Mouse (Mus musculus): ENCODE measurements around the gene S100a8. TPM values are rescaled to one million over a fixed set of nuclear protein-coding genes. Genes with fewer than 3 reads are reported as not detected.

Gene S100a8
- polyA plus RNA-seq, 1 experiment, result not detected

DNA sequence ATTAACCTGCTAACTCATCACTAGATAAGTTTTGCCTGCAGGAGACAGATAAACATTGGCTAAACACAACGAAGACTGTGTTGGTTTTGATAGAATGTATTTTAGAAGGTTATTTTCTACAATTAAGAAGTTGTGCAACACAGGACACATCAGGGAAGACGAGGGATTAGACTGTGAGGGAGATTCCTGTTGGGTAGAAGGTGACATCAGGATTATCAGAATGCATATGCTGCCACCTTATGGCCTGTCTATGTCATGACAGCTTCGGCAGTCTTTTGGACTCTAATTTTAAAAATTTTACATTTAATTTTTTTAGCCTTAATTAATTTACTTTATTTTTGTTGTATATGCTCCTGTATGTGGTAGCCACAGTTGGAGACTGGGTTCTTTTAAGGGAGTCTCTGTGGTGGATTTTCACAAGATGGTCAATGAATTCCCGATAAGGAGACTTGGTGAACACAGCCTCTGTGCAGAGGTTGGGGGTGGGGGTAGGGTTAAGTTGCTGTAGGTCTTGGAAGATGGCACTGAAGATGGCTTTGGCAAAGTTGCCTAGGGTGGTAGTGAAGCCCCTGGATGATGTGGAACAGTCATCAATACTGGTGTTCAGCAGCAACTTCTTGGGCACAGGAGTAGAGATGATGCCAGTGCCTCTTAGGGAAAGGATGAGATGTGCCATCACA lies 39.9 kb downstream of the S100a8 start:
- TF ChIP-seq GATA1 (IDR thresholded peaks at IDR 0.05; ENCODE audit: low read length) (no peak), TAL1 (IDR thresholded peaks at IDR 0.05; ENCODE audit: low read length) (no peak)
- H3K9me3 ChIP-seq (ENCODE audit: control insufficient read depth, low read length), result no peaks in the 10 kb centered on the region
- H3K4me3 ChIP-seq (replicated peaks), result no peak overlapping the region
- no peaks in the 10 kb centered on the region for H3K4me1 ChIP-seq (ENCODE audit: control insufficient read depth)
- no peaks in the 10 kb centered on the region for H3K36me3 ChIP-seq (ENCODE audit: control insufficient read depth)
- H3K27me3 ChIP-seq (ENCODE audit: control insufficient read depth), result no peaks in the 10 kb centered on the region

DNA sequence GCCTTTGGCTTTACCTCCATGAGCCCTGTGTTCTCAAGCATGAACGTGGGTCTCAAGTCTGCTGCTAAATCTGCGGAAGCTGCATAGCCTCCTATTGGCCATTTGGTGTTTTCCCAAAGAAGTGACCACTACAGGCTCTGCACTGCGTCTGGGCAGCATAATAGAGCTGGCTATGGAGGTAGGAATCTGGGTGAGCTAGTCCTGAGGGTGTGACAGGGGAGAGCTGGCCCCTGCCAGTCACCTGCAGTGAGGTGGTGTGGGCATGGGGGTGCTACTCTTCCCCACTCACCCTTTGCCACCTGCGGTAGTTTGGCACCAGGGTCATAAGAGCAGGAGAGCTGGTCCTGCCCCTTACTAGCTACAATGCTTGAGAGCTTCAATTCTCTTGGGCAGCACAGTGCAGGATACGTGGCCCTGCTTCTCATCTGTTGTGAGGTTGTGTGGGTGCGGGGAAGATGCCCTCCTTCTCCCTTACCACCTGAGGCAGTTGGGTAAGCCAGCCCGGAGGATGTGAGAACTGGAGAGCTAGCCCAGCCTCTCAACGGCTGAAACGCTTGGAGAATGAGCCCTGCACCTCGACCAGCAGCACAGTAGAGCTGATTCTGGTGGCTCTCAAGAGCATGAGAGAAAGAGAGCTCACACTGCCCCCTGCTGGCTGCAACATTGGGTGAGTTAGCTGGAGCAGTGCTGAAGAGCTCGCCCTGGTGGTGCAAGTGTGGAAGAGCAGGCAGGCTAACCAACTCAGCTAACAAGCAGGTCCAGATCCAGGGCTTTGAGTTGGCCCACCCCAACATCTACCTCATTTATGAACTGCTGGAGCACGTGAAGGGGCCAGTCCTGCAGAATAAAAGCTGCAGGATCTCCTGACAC lies 41.0 kb downstream of the S100a8 start:
- no peaks in the 10 kb centered on the region for H3K9me3 ChIP-seq (ENCODE audit: control insufficient read depth, low read length)
- TF ChIP-seq TAL1 (IDR thresholded peaks at IDR 0.05; ENCODE audit: low read length), result no peak
- no peak for TF ChIP-seq GATA1 (IDR thresholded peaks at IDR 0.05; ENCODE audit: low read length)
- H3K27me3 ChIP-seq (ENCODE audit: control insufficient read depth), result no peaks in the 10 kb centered on the region
- H3K36me3 ChIP-seq (ENCODE audit: control insufficient read depth), result no peaks in the 10 kb centered on the region
- no peak overlapping the region for H3K4me3 ChIP-seq (replicated peaks)
- H3K4me1 ChIP-seq (ENCODE audit: control insufficient read depth), result no peaks in the 10 kb centered on the region

Other genes starting within 250 kb of the S100a8 start
- 1.7 and 2.2 TPM in 2 replicates for gene Ints3, start 235.4 kb upstream of the S100a8 start, polyA plus RNA-seq (2012)
- 0.04 and 0.05 TPM in 2 replicates for gene Npr1, start 203.1 kb upstream of the S100a8 start, polyA plus RNA-seq (2012)
- gene Ilf2, start 192.9 kb upstream of the S100a8 start, polyA plus RNA-seq (2012), result 1.1 and 1.6 TPM in 2 replicates
- gene Snapin, start 177.9 kb upstream of the S100a8 start, polyA plus RNA-seq (2012), result 0.11 and 0.14 TPM in 2 replicates
- gene Chtop, start 159.5 kb upstream of the S100a8 start, polyA plus RNA-seq (2012), result 7.2 and 8.0 TPM in 2 replicates
- 0.15 and 0.23 TPM in 2 replicates for gene S100a1, start 154.6 kb upstream of the S100a8 start, polyA plus RNA-seq (2012)
- 0.67 and 0.76 TPM in 2 replicates for gene S100a13, start 154.5 kb upstream of the S100a8 start, polyA plus RNA-seq (2012)
- gene S100a14, start 142.1 kb upstream of the S100a8 start, polyA plus RNA-seq (2012), result not detected in 2 replicates
- 0.23 and 0.51 TPM in 2 replicates for gene S100a16, start 131.7 kb upstream of the S100a8 start, polyA plus RNA-seq (2012)
- gene S100a3, start 108.4 kb upstream of the S100a8 start, polyA plus RNA-seq (2012), result not detected in 2 replicates
- gene S100a2, start 78.7 kb upstream of the S100a8 start, polyA plus RNA-seq (2012), result not detected in 2 replicates
- not detected in 2 replicates for gene Gm42674, start 67.1 kb upstream of the S100a8 start, polyA plus RNA-seq (2012)
- gene S100a4, start 65.2 kb upstream of the S100a8 start, polyA plus RNA-seq (2012), result not detected in 2 replicates
- not detected in 2 replicates for gene S100a5, start 60.5 kb upstream of the S100a8 start, polyA plus RNA-seq (2012)
- gene S100a6, start 56.1 kb upstream of the S100a8 start, polyA plus RNA-seq (2012), result not detected in 2 replicates
- gene S100a7a, start 15.0 kb upstream of the S100a8 start, polyA plus RNA-seq (2012), result not detected in 2 replicates
- 0.15 and 0.71 TPM in 2 replicates for gene S100a9, start 26.7 kb downstream of the S100a8 start, polyA plus RNA-seq (2012)
- not detected in 2 replicates for gene Pglyrp4, start 57.9 kb downstream of the S100a8 start, polyA plus RNA-seq (2012)
- gene Gm5849, start 108.9 kb downstream of the S100a8 start, polyA plus RNA-seq (2012), result not detected in 2 replicates